Mouse (Mus musculus) thymus, postnatal 36 days (tissue): ENCODE measurements around the gene Gnao1.

Experiments
- DNase-seq, 2 experiments: peaks; one replicate each; pipeline ENCODE4 v3.0.0; 2022; ENCODE audit warnings: mixed read lengths in 2 of 2

Gene Gnao1

DNA sequence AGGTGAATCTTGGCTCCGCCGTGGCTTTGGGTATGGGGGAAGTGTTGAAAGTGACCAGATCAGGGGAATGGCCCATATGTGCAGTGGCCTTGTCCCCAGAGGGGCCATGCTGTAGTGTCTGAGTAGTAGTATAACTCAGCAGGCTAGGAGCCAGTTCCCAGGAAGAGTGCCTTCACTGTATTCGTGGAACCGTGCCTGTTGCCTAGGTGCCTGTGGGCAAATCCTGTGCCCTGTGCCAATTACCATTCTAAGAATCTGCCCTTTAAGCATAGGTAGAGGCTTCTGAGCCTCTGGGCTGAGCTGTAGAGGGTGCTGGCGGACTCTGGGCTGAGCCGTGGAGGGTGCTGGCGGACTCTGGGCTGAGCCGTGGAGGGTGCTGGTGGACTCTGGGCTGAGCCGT is 148.6 kb downstream of the Gnao1 start:
- no peak for DNase-seq

DNA sequence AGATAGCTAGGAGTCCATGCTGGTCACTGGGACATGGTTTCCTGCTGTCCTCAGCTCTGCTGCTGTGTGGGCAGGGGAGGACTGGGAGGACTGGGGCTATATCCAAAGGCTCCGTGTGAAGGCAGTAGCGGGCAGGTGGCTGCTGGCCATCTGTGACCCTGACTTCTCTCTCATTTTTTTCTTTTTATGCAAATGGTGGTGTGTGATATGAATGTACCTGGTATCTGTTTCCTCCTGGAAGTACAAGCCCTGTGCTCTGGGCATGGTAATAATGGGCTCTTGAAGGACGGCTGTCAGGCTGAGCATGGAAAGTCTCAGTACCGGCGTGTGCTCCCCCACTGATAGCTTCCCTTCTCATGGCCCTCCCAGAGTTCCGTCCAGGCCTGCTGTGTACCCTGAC is 151.1 kb downstream of the Gnao1 start:
- no peak for DNase-seq

DNA sequence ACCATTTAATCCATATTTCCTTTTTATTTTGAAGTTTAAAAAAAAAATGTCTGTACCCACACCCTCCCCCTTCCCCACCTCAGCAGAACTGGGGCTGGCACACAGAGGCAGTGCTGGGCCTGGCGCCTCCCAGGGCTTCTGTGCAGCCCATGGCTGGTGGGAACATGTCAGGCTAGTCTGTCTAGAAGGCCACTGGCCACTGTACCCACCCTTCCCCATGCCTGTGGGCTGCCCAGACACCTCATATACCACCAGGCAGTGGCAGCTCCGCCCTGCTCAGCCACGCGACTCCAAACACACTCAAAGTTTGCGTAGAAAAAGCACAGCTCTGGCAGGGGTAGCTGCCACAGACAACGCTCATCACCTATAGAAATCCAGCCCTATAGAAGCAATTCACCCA is 158.5 kb downstream of the Gnao1 start:
- DNase-seq = no peak

DNA sequence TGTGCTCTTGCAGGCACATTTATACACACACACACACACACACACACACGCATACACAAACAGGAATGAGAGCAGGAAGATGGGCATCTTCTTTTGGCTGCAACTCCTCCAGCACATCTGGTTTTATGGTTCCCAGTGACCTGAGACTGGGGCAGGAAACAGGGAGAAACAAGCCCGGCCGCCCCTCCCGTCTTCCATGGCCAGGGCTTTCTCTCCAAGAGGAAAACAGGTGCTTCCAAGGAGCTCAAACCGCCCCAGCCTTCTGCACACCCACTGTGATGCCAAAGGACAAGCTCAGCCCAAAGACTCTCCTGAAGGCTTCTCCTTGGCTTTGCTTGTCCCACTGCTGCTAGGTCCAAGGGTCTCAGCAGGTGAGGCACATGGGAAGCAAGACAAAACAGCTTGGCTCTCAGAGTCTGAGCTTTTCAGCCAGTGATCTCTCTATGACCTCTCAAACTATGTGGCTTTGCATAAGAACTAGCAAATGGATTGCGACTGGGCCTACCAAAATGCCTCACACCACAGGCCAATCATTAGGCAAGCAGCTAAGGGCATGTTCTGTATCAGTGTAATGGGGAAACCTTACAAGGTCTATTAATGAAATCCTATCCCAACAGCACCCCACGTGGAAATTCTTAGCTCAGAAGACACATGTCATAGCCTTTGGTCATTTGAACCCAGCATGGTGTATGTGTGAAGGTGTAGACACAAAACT is 160.0 kb downstream of the Gnao1 start:
- no peak for DNase-seq

DNA sequence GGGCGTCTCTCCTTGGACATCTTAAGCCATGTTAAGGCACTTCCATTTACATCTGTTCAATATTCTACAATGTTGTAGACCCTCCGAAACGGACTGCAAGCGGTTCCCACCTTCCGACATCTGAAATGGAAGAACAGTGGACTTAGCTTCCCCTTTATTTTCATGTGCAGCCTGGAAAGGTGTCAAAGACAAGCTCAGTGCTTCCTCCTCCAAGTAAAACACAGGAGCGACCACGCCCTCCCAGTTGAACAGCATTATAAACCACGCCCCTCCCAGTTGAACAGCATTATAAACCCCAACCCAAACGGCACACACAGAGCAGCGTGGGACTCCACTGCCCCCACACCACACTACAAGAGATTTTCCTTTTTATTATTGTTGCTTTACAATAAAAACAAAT is 161.7 kb downstream of the Gnao1 start:
- DNase-seq = no peak

DNA sequence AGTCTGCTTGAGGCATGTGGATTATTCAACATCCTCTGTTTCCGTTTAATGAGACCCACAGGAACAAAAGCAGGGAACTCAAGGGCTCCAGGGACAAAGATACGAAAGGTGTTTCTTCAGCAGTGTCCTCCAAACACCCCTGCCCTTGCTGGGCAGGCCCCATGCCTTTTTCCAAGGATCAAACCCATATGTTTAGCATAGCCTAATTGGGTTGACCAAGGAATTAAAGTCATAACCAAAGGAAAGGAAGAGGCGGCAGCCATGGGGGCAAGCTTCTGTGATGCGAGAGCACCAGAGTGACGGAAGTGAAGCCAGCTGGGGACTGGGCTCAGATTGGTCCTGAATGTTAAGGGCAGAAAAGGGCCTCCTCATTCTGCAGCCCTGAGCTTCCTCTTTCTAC is 162.4 kb downstream of the Gnao1 start:
- no peak for DNase-seq

DNA sequence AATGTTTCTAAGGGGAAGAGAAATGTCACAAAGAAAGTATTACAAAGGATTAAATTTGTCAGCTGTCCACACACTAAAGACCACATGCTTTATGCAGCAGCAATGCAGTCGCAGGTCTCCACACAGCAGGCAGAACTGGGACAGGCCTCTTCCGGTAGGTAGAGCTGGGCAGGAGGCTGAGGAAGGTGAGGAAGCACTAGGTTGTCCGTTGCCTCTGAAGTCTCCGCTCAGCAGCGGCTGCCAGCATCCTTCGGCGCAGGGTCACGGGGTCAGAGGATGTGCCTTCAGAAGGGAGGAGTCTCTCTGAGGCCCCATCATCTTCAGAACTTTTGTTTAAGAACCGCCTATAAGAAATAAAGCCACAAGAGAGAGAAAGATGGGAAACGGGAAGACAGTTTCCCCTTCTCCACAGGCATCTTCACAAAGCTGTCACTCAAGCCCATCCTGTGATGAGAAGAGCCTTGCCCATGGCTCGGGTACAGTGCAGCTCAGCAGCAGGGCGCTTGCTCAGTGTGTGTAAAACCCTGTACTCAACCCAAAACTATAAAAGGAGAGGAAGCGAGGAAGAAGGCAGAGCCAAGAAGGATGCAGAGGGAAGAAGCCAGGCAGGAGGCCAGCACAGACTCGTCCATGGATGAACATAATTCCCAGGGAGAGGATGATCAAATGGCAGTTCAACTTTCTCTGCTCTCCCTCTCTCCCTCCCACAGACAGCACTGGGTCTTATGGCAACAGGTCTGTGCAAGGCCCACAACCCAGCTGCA is 163.4 kb downstream of the Gnao1 start:
- no peak for DNase-seq

DNA sequence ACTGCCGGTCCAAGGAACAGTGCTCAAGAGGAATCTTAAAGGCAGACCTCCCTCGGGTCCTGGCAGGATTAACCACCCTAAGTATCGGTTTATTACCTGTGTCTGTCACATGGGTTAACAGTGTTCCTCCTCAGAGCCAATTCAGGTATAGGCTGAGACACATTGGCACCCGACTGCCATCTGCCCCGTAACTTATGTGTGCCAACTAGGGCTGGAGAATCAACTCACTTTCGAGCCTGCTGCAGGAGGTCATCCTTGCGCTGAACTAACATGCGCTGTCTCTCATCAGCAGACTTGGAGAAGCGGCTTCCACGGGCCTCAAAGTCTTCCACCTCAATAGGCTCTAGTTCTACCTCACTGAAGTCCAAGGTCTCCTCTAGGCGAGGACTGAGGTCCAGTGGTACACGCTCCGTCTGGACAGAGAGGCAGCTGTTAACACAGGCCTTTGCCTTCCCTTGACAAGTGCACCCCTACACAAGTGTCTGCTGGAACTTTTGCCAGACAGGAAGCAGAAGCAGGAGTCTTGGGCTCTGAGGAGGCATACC is 164.1 kb downstream of the Gnao1 start:
- no peak for DNase-seq

DNA sequence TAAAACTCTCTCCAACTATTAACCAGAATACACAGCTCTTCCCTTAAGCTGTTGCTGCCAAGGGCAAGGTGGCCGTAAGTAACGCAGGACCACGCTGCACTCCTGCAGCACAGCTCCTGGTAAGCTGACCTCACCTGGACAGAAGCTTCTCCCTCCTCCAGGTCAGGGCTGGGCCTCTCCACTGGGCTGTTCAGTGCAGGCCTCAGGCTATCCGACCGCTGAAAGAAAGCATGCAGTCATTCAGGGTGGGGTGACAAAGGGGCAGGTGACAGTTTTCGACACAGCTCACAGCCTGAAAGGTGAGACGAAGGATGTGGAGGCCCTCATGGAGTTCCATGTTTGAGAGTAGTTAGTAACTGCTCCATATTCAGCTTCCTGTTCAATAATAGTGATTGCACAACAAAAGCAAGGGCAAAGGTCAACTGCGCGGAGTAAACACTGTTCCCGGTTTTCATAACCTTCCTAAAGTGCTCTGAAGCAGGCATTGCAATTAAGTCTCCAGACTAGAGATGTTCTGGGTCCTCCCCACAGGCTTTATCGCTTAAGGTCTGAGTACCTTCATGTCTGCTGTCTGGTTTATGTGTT is 164.9 kb downstream of the Gnao1 start:
- no peak for DNase-seq

DNA sequence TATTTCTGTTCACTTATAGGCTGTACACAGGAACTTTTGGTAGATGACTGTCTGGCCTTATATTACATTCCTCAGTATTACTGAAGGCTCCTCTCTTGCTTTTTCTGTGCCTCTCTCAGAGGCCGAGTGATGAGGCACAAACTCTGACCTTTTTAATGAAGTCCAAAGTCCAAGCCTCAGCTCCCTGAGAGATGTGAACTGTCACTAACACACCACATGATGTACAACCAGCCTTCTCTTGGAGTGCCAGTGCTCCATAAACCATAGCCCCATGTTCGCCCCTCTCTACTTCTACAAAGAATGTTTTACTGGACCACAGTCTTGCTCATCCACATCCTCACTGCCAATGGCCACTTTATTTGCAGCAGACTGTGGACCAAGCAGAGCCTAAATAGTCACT is 165.6 kb downstream of the Gnao1 start:
- no peak for DNase-seq

DNA sequence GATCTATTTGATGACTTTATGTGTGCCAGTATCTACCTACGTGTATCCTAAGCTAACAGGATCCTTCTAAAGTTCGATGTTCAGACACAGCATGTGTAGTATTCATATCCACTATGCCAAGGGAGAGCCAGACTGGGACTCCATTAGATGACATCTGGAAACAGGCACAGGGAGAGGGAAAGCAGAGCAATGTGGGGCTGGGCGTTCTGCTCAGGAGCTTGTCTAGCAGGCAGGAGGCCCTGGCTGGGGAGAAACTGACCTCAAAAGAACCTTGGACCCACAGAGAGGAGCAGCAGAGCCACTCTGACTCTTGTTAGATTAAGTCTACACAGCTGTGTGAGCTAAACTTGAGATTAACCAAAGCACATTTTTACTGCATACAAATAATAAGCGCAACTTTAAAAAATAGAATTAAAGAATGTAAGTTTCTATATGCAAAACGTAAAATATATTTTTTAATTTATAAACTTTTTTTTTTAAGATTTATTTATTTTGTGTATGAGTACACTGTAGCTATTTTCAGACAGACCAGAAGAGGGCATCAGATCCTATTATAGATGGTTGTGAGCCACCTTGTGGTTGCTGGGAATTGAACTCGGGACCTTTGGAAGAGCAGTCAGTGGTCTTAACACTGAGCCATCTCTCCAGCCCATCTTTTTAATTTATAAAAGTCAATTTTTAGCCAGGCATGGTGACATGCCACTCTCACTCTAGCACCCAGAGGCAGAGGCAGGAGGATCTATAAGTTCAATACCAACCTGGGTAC is 166.9 kb downstream of the Gnao1 start:
- DNase-seq = no peak

DNA sequence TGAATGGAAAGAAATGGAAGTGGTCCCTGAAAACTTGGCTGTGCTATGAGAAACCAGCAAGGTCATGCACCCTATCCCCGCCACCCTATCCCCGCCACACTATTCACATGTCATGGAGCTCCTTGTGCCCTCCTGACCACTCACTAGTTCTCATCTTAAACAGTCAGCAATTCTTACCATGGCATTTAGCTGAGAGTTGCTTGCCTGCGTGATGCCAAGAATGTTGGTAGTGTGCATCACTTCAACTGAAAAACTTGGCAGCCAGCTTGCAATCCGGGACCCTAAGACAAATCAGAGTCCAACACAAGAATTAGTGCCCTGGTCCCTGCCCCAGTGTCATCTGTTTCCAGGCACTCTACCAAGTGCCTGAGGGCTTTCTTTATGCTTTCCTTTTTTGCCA is 170.4 kb downstream of the Gnao1 start:
- no peak for DNase-seq

DNA sequence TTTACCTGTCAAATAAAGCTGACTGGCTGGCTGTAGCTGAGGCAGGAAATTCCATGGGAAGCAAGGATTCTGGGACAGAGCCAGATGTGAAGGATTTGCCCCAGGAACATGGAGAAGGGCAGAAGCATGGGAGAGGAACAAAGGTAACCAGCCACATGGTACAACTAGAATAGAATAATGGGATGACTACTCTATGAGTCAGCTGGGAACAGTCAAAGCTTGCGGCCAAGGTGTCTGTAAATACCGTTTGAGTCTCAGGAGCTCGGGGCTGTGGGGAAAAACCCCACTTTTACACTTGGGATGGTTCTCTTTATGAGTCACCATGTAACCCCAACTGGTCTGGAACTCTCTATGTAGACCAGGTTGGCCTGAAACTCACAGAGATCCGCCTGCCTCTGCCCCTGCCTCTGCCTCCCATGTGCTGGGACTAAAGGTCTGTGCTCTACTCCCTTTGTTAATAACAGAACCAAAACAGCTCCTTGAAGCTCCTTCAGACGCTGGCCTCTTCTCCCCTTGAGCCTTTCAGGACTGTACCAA is 172.0 kb downstream of the Gnao1 start:
- no peak for DNase-seq

DNA sequence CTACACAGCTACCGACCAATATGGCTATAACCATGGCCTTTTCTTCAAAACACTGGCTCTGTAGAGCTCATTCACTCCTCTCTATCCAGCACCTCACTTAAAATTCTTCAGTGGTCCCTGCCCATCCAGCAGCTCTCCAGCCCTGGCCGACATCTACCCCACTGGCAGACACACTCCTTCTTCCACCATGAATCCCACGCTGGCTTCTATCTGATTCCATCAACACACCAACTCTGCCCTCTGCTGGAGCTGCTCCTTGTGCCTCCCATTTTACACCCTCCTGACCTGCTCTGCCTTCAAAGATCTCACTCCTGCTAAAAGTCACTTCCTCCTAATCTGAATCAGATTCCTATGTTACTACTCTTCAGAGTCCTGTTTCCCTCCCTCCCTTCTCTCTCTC is 174.1 kb downstream of the Gnao1 start:
- DNase-seq = no peak

DNA sequence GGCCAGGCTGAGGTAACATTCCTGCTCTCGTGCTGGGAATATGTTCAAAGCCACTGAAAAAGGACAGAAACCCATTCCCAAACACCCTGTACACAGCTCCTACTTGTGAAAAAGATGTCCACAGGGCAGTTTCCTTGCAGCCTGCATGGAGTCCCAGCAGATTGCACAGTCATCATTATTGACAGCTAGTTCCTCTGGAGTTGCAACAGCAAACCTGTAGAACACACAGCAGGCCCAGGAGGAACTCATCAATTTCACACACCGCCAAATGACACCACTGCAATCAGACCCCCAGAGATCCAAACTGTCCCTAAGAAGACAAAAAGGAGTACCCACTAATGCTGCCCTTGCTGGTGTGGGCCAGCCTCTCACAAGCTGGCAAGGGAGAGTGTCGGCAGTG is 175.0 kb downstream of the Gnao1 start:
- no peak for DNase-seq

DNA sequence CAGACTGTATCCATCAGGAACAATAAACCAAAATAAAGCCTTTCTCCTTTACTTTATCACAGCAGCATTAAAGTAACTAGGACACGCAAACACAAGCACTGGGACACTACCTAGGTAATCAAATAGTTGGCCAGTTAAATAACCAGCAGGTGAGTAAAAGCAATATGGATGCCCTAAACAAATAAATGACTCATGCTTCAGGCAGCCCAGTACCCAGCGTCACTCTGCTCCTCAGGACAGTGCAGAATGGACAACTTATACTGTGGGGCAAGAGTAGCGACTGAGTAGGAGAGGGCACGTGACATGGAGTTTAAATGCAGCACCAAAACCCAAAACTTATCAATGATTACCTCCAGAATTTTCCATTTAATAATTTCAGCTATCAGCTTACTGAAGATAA is 180.0 kb downstream of the Gnao1 start:
- no peak for DNase-seq

DNA sequence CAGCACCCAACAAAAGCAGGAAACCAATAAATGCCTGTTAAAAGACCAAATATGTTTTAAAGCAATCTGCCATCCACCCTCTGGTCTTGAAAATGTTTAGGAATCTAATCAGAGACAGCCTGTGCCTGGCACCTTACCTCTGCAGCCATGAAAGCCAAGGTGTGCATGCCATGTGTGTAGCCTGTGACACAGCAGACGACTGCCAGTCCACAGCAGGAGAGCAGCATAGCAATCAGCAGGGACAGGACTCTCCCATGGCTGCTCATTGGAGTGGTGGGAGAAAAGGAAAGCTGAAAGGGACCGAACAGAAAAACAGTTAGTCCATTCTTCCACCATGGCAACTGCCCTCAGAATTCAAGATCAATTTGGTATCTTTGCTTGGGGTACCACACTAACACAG is 189.2 kb downstream of the Gnao1 start:
- no peak for DNase-seq

DNA sequence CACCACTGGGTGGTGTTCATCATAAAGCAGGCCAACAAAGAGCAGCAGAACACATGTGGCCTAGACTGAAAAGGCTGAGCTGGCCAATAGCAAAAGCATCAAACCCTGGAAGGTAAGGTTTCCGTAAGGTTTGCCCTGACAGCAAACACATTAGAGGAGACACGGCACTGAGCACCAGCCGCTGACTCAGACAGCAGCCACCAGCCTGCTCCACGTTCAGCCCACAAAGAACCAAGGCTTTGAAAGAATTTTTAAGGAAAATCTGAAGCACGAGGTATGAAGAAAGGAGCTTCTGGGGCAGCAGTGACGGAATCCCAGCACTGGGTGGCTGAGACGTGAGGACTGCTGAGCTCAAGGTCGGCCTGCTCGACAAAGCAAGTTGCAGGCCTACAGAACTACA is 194.4 kb downstream of the Gnao1 start:
- no peak for DNase-seq

DNA sequence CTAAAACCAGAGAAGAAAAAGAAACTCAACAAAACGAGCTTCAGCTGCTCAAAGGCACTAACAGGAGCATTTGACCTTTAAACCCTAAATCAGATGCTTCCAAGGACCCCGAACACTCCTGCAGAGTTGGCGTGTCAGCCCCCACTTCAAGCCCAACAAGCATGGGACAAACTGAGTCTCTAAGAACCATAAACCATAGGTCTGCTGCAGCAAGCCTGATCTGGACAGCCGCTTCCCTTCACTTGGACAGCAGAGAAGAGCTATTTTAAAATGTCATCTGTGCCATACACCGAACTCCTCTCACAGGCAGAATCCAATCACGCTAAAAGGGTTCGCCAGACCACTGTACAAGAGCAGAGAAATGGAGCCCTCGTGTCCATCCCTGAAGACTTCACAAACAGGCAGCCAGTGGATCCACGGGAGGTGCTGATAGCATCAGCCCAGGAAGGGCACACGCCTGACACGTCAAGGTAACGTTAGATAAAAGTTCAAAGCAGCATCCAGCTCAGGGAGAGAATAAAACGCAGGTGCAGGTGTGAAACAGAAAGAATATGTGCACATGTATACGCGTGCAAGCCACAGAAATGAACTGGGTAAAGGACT is 199.6 kb downstream of the Gnao1 start:
- DNase-seq = no peak

DNA sequence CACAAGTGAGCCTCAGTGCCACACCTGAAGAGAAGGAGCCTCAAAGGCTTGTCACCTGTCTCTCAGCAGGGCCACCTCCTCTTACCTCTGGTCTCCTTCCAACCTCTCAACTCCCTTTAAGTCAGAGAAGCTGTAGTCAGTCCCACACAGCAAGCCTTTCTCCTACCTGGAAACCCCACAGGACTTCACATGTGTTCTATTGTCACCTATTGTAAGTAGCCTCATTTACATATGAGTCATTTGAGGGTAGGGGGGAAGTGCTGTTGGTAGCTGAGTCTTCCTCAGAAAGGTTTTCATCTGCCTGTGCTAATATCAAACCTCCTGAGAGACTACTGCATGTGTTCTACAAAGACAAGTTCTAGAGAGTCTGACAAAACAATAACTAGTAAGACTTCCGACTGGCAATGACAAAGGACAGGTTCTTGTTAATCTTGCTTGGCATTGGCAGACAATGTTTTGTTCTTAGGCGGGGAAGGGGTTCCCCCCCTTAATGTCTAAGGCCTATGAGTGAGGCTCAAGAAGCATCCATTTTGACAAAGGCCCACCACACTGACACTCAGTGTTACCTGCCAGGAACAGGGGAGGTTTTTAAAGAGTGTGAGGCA is 200.4 kb downstream of the Gnao1 start:
- DNase-seq = no peak

DNA sequence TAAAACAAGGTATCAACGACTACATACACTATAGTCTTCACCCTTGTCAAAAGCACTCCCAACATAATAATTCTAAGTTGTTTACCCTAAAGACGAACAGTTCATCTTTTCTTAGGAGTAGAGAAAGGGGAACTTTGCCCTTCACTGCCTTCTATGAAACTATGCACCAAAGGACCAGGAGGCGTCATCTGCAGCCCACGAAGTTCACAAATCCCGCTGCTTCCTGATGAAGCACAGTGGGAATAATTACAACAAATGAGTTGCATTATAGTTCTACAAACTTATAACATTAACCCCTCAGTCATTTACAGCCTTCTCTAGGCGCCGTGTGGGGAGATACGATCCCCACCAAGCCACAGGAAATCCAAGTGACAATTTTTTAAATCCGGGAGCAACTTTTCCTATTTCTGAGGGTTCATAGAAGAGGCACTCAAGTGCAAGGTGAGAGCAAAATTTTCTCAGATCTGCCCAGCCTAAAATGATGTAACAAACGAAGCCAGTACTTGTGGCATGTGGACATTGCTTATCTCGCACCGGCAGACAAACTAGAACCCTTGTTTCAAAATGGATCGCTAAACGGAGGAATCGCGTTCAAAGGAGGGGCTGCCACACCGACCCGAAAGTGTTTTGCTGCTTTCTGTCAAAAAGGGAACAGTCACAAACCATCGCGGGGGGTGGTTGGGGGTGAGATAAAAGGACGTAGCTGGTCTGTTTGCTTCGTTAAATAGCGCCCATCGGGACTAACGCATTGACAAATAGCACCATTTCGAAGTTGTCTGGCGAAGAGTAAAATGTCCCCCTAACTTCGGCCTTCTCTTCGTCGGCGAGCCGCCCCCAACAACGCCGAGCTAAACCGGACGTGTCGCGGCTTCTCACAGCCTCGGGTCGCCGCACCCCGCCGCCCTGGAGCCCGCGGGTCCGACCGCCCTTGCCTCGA is 201.6 kb downstream of the Gnao1 start:
- DNase-seq = no peak
